Mouse (Mus musculus) C2C12 (cell line): ENCODE measurements around the gene Iqgap1.

Experiments used
- CEBPB ChIP-seq: IDR thresholded peaks from one replicate; pipeline ENCODE4 v1.6.1; 2011; ENCODE audit warnings: low read depth, mild to moderate bottlenecking, control low read depth, moderate library complexity
- CTCF ChIP-seq: IDR thresholded peaks from one replicate; pipeline ENCODE4 v1.5.1; 2011; ENCODE audit not compliant: control insufficient read depth, insufficient read depth, insufficient read length
- MAX ChIP-seq: IDR thresholded peaks from one replicate; pipeline ENCODE4 v1.6.1; 2011; ENCODE audit warnings: mild to moderate bottlenecking, control low read depth
- MYOD1 ChIP-seq: IDR thresholded peaks from one replicate; pipeline ENCODE4 v1.6.1; 2011; ENCODE audit warnings: low read depth; ENCODE audit not compliant: control insufficient read depth, insufficient read length
- MYOG ChIP-seq: IDR thresholded peaks from one replicate; pipeline ENCODE4 v1.6.1; 2011; ENCODE audit not compliant: control insufficient read depth, insufficient read length; ENCODE audit errors: extremely low read depth
- USF1 ChIP-seq: IDR thresholded peaks from one replicate; pipeline ENCODE4 v1.6.1; 2011; ENCODE audit warnings: low read depth, mild to moderate bottlenecking, control low read depth, moderate library complexity

DNA sequence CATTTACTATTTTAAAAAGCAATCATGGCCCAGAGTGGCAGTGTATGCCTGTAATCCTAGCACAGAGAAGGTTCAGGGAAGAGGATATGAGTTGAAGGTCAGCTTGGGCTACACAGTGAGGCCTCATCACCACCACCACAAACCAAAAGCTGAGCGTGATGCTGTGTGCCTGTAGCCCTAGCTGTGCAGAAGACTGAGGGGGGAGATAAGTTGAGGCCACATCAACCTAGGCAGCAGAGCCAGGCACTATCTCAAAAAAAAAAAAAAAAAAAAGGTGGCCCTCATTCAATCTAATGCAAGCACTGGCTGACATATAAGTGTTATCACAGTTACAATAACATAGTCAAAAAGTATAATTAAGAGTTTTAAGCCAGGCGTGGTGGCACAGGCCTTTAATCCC, 106.7 kb downstream of the Iqgap1 start:
- no peak for TF ChIP-seq MYOG
- TF ChIP-seq CTCF, result no peak
- TF ChIP-seq USF1, result no peak
- no peak for TF ChIP-seq MAX
- TF ChIP-seq CEBPB, result no peak
- TF ChIP-seq MYOD1, result no peak
